Mouse (Mus musculus): ENCODE data around the gene Asic2. TPM values are rescaled to one million over a fixed set of nuclear protein-coding genes. Genes with fewer than 3 reads are reported as not detected.

The Asic2 gene
- total and polyA plus RNA-seq, 3 experiments: not detected

- H3K27ac ChIP-seq (ENCODE audit: control insufficient read depth, low read depth, low read length): no peak overlapping the region
- H3K36me3 ChIP-seq (ENCODE audit: control insufficient read depth in 1 of 2, insufficient read depth in 2 of 2, low read length in 2 of 2): no peaks in the 10 kb centered on the region
- no peak overlapping the region for H3K9ac ChIP-seq (ENCODE audit: control insufficient read depth, low read depth, low read length, poor library complexity, severe bottlenecking)
- TF ChIP-seq CHD1 (IDR thresholded peaks at IDR 0.05; ENCODE audit: low read depth, low read length) (no peak), CTCF (IDR thresholded peaks at IDR 0.05 in 2 of 3, conservative IDR thresholded peaks at IDR 0.05 in 1 of 3; ENCODE audit: control insufficient read depth in 1 of 3, insufficient read depth in 1 of 3, low read depth in 2 of 3, low read length in 3 of 3, poor library complexity in 1 of 3, severe bottlenecking in 1 of 3) (peak in 1 of 3 experiments; percentile 19; a peak in 1 of 6 replicates), GABPA (IDR thresholded peaks at IDR 0.05; ENCODE audit: low read depth, low read length) (no peak)
- peak; percentile 9 for DNase-seq (ENCODE audit: low read depth, low spot score)
- H3K4me1 ChIP-seq (ENCODE audit: control insufficient read depth in 1 of 2, insufficient read depth in 2 of 2, low read length in 2 of 2): no peaks in the 10 kb centered on the region
- H3K9me3 ChIP-seq (replicated peaks; ENCODE audit: insufficient read depth, low read length): no peaks in the 10 kb centered on the region
- H3K27me3 ChIP-seq (ENCODE audit: control insufficient read depth in 1 of 2, insufficient read depth in 2 of 2, low read length in 2 of 2): no peaks in the 10 kb centered on the region
- H3K79me2 ChIP-seq (ENCODE audit: control insufficient read depth, insufficient read depth, low read length, poor library complexity): no peaks in the 10 kb centered on the region
- H3K4me3 ChIP-seq (ENCODE audit: control insufficient read depth in 1 of 2, insufficient read depth in 1 of 2, low read depth in 2 of 2, low read length in 2 of 2): no peak overlapping the region
Measured at GRCm38 (mm10) chr11:81476231-81476630, 492.0 kb downstream of the Asic2 start.

GRCm38 (mm10) chr11:81474121-81474520, 494.1 kb downstream of the Asic2 start:
- Histone ChIP-seq H3K4me1 (ENCODE audit: control insufficient read depth in 1 of 2, insufficient read depth in 2 of 2, low read length in 2 of 2) (no peaks in the 10 kb centered on the region), H3K27me3 (ENCODE audit: control insufficient read depth in 1 of 2, insufficient read depth in 2 of 2, low read length in 2 of 2) (no peaks in the 10 kb centered on the region), H3K79me2 (ENCODE audit: control insufficient read depth, insufficient read depth, low read length, poor library complexity) (no peaks in the 10 kb centered on the region), H3K36me3 (ENCODE audit: control insufficient read depth in 1 of 2, insufficient read depth in 2 of 2, low read length in 2 of 2) (no peaks in the 10 kb centered on the region), H3K9ac (ENCODE audit: control insufficient read depth, low read depth, low read length, poor library complexity, severe bottlenecking) (no peak overlapping the region), H3K9me3 (replicated peaks; ENCODE audit: insufficient read depth, low read length) (no peaks in the 10 kb centered on the region), H3K4me3 (ENCODE audit: control insufficient read depth in 1 of 2, insufficient read depth in 1 of 2, low read depth in 2 of 2, low read length in 2 of 2) (no peak overlapping the region), H3K27ac (ENCODE audit: control insufficient read depth, low read depth, low read length) (no peak overlapping the region)
- no peak for TF ChIP-seq POLR2AphosphoS5 (IDR thresholded peaks at IDR 0.05; ENCODE audit: borderline replicate concordance, low read depth, low read length)
- TF ChIP-seq MAX (IDR thresholded peaks at IDR 0.05; ENCODE audit: low read length): no peak
- DNase-seq (ENCODE audit: low read depth, low spot score): no peak

- no peaks in the 10 kb centered on the region for H3K79me2 ChIP-seq (ENCODE audit: control insufficient read depth, insufficient read depth, low read length, poor library complexity)
- no peak overlapping the region for H3K4me3 ChIP-seq (ENCODE audit: control insufficient read depth in 1 of 2, insufficient read depth in 1 of 2, low read depth in 2 of 2, low read length in 2 of 2)
- TF ChIP-seq ETS1 (IDR thresholded peaks at IDR 0.05; ENCODE audit: low read depth, low read length): no peak
- no peak for TF ChIP-seq CHD2 (IDR thresholded peaks at IDR 0.05; ENCODE audit: low read length)
- TF ChIP-seq MAZ (IDR thresholded peaks at IDR 0.05; ENCODE audit: low read depth, low read length): no peak
- H3K27ac ChIP-seq (ENCODE audit: control insufficient read depth, low read depth, low read length): no peak overlapping the region
- no peak overlapping the region for H3K9ac ChIP-seq (ENCODE audit: control insufficient read depth, low read depth, low read length, poor library complexity, severe bottlenecking)
- no peak for DNase-seq (ENCODE audit: low read depth, low spot score)
- no peaks in the 10 kb centered on the region for H3K9me3 ChIP-seq (replicated peaks; ENCODE audit: insufficient read depth, low read length)
- H3K4me1 ChIP-seq (ENCODE audit: control insufficient read depth in 1 of 2, insufficient read depth in 2 of 2, low read length in 2 of 2): no peaks in the 10 kb centered on the region
- H3K36me3 ChIP-seq (ENCODE audit: control insufficient read depth in 1 of 2, insufficient read depth in 2 of 2, low read length in 2 of 2): no peaks in the 10 kb centered on the region
- H3K27me3 ChIP-seq (ENCODE audit: control insufficient read depth in 1 of 2, insufficient read depth in 2 of 2, low read length in 2 of 2): no peaks in the 10 kb centered on the region
Measured at GRCm38 (mm10) chr11:81462199-81462598, 506.1 kb downstream of the Asic2 start.

- TF ChIP-seq CHD1 (IDR thresholded peaks at IDR 0.05; ENCODE audit: low read depth, low read length): no peak
- no peak for TF ChIP-seq ELF1 (IDR thresholded peaks at IDR 0.05; ENCODE audit: low read depth, low read length)
- no peak for TF ChIP-seq TAL1 (IDR thresholded peaks at IDR 0.05; ENCODE audit: low read length)
- TF ChIP-seq ETS1 (IDR thresholded peaks at IDR 0.05; ENCODE audit: low read depth, low read length): no peak
- no peak for TF ChIP-seq CTCF (IDR thresholded peaks at IDR 0.05 in 2 of 3, conservative IDR thresholded peaks at IDR 0.05 in 1 of 3; ENCODE audit: control insufficient read depth in 1 of 3, insufficient read depth in 1 of 3, low read depth in 2 of 3, low read length in 3 of 3, poor library complexity in 1 of 3, severe bottlenecking in 1 of 3)
- TF ChIP-seq ZC3H11A (IDR thresholded peaks at IDR 0.05; ENCODE audit: low read depth, low read length): no peak
- no peak for TF ChIP-seq ZMIZ1 (IDR thresholded peaks at IDR 0.05; ENCODE audit: low read depth, low read length)
- TF ChIP-seq POLR2AphosphoS2 (IDR thresholded peaks at IDR 0.05; ENCODE audit: low read length): no peak
- TF ChIP-seq USF1 (IDR thresholded peaks at IDR 0.05; ENCODE audit: low read depth, low read length): no peak
- TF ChIP-seq UBTF (IDR thresholded peaks at IDR 0.05; ENCODE audit: borderline replicate concordance, insufficient read depth, low read depth, low read length): no peak
- TF ChIP-seq ZKSCAN1 (IDR thresholded peaks at IDR 0.05; ENCODE audit: low read depth, low read length): no peak
- TF ChIP-seq JUND (IDR thresholded peaks at IDR 0.05; ENCODE audit: low read depth, low read length): no peak
- no peak for DNase-seq (ENCODE audit: low read depth, low spot score)
- H3K9ac ChIP-seq (ENCODE audit: control insufficient read depth, low read depth, low read length, poor library complexity, severe bottlenecking): no peak overlapping the region
- no peaks in the 10 kb centered on the region for H3K4me1 ChIP-seq (ENCODE audit: control insufficient read depth in 1 of 2, insufficient read depth in 2 of 2, low read length in 2 of 2)
- no peaks in the 10 kb centered on the region for H3K27me3 ChIP-seq (ENCODE audit: control insufficient read depth in 1 of 2, insufficient read depth in 2 of 2, low read length in 2 of 2)
- H3K27ac ChIP-seq (ENCODE audit: control insufficient read depth, low read depth, low read length): no peak overlapping the region
- H3K36me3 ChIP-seq (ENCODE audit: control insufficient read depth in 1 of 2, insufficient read depth in 2 of 2, low read length in 2 of 2): no peaks in the 10 kb centered on the region
- no peak overlapping the region for H3K4me3 ChIP-seq (ENCODE audit: control insufficient read depth in 1 of 2, insufficient read depth in 1 of 2, low read depth in 2 of 2, low read length in 2 of 2)
- no peaks in the 10 kb centered on the region for H3K9me3 ChIP-seq (replicated peaks; ENCODE audit: insufficient read depth, low read length)
- H3K79me2 ChIP-seq (ENCODE audit: control insufficient read depth, insufficient read depth, low read length, poor library complexity): no peaks in the 10 kb centered on the region
Measured at GRCm38 (mm10) chr11:81461748-81462147, 506.5 kb downstream of the Asic2 start.
